Mouse (Mus musculus) lung, postnatal 25 days (tissue): Measurements from ENCODE around the gene Lrrc4c.

ENCODE experiments used
- DNase-seq: peaks from one replicate; pipeline ENCODE4 v3.0.0; 2022; ENCODE audit warnings: low spot score

Gene Lrrc4c

GRCm38 (mm10) chr2:96547171-96547570 lies 229.2 kb downstream of the Lrrc4c start:
- DNase-seq = no peak

- DNase-seq = no peak
These were observed 255.8 kb downstream of the Lrrc4c start for GRCm38 (mm10) chr2:96573755-96574154.

DNA sequence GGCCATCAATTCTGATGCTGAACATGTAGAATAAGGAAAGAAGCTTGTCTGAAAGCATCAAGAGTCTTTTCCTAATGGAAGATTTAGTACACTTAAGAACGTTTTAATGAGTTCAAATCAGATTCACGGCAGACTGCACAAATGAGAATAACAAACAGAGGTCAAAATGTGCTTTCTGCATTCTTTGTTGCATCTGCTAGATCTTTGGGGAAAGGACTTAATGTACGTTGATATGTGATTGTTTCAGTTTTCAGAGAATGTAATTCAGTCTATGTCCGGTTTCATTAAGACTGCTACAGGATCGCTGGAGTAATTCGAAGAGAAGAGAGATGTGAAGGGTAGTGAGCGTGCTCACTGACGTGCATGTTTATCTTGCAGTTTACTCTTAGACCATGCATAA lies 259.7 kb downstream of the Lrrc4c start:
- no peak for DNase-seq

DNA sequence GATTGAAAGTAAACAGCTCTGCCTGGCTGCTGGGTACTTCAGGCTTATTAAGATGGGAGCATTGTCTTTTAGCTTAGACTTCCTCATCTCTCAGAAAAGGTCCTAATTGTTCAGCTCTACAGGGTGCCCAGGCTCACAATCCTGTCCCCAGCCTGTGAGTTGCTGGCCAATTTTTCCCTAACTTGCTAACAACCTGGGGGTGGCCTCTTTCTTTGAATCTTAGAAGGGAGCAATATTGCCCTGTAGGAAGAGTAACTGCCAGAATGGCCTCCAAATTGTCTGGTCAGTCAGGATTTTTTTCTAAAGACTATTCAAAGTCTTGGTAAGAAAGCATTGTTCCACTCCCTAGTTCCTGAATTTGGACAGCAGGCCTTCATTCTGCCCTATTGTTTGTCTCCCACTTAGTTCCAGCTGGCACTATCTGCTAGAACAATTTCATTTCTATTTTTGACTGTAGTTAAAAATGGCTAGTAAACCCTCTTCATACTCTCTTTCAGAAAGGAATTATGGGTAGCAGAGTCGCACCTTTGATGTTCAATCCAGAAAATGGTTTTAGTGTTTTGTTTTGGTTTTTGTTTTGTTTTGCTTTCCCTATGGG lies 262.3 kb downstream of the Lrrc4c start:
- no peak for DNase-seq

DNA sequence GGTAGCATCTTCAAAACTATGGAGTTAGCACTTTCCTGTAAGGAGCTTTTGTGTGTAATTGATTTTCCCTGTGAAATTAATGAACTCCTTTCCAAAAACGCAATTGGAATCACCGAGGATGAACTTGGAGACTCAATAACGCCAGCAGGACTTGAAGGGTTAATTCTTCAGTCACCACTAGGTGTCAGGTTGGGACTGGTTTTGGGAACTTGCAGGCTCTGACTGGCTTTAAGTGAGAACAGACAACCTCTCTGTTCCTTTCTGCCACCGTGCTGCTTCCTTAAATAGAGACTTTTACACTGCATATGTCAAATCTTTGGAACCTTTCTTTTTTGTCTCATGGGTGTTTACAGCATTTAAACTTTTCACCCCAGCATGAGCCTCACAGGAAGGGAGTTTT lies 267.7 kb downstream of the Lrrc4c start:
- DNase-seq = no peak

DNA sequence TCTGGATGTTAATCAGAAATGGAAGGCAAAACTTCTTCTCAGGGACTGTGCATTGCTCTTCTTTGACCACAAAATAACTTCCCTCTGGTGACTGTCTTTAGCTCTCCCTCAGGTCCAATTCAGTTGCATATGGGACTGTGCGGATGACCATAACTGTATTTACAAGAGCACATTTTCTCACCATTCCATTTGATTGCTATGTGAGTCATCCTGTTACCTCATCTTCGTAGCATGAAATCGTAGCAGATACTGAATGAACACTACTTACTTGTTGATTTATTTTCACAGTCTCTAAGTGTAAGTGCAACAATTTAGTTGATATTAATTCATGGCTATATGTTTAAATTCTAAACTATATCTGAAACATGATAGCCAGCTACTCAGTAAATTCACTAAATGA lies 286.8 kb downstream of the Lrrc4c start:
- no peak for DNase-seq

DNA sequence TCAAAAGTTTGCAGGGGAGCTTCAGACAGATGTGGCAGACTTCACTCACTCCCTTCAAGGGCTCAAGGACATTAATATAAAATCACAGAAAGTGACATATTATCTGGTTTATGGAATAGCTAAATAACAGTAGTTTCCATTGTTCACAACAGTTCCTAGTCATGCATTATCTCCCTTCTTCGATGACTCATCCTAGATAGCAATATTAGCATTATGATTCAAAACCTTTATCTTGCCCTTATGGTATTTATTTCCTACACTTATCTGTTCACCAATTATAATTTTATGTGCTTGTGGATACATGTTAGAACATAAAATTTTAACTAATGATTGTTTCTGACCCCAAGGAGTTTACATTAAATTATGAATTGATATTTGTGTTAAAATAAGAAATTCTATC lies 296.2 kb downstream of the Lrrc4c start:
- no peak for DNase-seq

GRCm38 (mm10) chr2:96618691-96619205 lies 300.8 kb downstream of the Lrrc4c start:
- no peak for DNase-seq

DNA sequence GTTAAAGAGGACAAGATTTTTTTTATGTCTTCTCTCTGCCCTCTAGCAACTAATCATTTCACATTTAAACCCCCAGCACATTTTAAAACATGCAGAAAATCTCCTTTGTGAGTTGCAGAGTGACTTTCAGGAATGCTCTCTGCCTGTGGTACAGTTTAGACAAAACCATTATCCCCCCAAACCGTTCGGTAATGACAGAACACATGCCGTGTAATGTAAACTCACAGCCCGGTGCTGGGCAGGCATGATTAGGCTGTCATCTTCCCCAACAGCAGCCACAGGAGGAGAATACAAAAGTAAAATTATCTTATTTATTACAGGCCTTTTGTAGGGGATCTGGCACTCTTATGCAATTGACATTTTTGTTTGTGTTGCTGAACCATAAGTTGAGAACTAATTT lies 349.1 kb downstream of the Lrrc4c start:
- no peak for DNase-seq

- DNase-seq = no peak
These were observed 363.8 kb downstream of the Lrrc4c start for GRCm38 (mm10) chr2:96681806-96682205.

GRCm38 (mm10) chr2:96685328-96685727 lies 367.4 kb downstream of the Lrrc4c start:
- no peak for DNase-seq

DNA sequence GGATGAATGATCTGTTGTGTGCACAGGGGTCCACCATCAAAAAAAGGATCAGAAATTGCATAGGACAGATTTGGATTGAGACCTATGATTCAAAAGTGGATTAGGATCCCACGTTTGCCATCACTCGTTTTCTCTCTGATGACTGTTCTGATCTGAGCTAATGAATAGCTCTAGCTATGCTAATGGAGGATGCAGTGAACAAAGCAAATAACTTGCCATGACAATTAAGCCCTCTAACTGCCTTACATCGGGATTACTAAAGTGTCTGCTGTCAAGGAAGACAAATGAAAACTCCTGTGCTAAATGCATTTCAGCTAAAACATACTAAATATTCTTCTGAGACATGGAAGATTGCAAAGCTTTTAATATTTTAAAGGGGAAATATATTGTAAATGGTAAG lies 387.0 kb downstream of the Lrrc4c start:
- no peak for DNase-seq

DNA sequence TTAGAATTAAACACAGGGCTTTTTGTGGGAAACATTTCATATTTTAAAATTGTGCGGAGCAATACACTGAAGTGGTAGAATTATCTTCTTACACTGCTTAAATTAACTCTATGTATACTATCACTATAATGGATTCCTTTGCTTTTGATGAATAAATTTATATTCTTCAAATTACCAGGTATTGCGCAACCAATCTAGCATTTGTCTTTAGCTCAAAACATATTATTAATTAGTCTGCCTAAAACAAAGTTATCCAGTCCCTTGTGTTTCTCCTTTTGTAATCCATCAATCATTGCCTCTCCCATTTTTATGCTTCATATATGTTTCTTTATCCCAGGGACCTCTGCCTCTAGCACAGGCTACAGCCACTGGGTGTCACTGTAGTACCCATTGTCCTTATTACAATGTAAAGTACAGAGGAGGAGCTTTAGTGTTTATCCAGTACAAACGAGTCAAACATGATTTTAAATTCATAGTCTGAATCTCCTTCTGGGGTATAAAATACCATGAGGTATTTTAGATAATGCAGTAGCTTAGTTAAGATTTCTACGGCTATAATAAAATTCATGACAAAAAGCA lies 389.9 kb downstream of the Lrrc4c start:
- DNase-seq = no peak

GRCm38 (mm10) chr2:96714561-96714960 lies 396.6 kb downstream of the Lrrc4c start:
- DNase-seq = no peak

- DNase-seq = no peak
These were observed 399.4 kb downstream of the Lrrc4c start for GRCm38 (mm10) chr2:96717353-96717752.

DNA sequence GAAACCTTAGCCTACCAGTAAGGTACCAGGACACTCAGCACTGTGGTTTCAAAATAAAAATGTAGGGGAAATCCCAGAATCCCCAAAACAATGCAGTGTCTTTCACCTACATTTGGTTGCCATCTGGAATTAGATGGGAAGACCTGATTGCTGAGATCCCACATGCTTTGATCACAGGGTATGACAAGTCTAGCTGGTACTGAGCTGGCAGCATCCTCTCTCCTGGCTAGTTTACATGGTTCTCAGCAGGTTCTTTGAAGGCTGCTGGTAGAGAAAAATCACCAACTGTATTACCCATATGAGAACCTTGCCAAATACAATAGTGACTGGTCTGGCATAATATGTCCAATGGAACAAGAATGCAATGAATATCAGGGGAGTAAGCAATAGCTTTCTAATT lies 405.4 kb downstream of the Lrrc4c start:
- DNase-seq = no peak

- DNase-seq = no peak
These were observed 418.1 kb downstream of the Lrrc4c start for GRCm38 (mm10) chr2:96736081-96736480.

GRCm38 (mm10) chr2:96755066-96755465 lies 437.1 kb downstream of the Lrrc4c start:
- no peak for DNase-seq

GRCm38 (mm10) chr2:96757701-96758100 lies 439.7 kb downstream of the Lrrc4c start:
- no peak for DNase-seq

DNA sequence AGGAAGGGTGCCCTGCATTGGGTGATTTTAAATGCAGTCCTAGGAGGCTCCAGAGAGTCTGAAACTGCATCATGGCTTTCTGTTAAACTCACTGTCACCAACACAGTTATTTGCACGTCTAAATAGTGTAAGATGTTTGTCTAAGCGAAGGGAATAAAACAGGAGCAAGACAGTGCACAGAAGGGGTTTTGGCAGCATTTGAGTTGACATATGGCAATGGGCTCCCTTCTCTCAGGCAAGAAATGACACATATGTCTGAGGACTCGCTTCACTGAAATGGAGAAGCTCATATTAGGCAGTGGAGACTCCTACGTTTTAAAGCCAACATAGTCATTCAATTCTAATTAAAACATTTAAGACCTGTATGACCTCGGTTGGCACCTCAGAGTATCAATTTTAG lies 445.6 kb downstream of the Lrrc4c start:
- no peak for DNase-seq

DNA sequence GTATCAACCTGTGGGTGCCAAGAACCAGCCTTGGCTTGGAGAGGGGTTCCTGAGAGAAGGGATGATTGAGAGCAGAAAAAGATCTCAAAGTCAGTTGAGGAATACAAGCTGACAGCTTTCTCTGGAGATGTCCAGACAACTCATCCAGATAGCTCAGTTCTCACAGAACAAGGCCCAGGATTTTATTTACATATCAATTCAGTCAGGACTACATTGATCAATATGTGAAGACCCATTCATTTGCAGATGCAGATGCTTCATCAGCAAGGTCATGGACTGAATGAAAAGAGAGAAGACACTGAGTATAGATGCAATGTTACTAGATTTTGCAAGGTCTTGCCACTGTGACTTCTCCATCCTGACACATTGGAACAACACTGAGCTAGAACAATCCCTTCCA lies 457.4 kb downstream of the Lrrc4c start:
- no peak for DNase-seq

- DNase-seq = no peak
These were observed 478.9 kb downstream of the Lrrc4c start for GRCm38 (mm10) chr2:96796681-96797385.

DNA sequence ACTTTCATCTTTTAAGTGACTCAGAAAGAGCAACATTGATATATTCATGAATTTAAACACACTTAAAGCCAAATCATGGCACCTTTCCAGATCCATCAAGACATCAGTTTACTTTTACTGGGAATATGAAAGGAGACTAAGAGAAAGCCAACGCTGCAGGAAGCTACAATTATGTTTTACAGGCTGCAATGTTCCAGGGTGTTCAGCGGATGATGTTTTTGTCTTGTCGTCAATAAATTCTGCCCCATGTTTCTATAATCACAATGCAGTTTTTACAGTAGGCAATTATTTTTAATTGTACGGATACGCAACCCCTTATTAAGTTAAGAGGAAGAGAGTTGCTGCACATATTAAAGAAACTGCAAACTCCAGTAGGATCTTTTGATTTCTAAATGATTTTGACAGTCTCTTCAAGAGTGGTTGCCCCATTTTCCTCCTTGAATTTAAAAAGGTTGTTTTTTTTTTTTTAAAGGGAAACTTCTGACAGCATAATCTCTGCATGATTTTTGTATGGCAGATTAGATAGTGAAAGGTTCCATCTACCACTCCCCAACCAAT lies 532.9 kb downstream of the Lrrc4c start:
- no peak for DNase-seq
